Mouse (Mus musculus) neural tube, embryonic 14.5 days (tissue): Measurements from ENCODE around the gene Fbxl17. TPM values are rescaled to one million over a fixed set of nuclear protein-coding genes. Genes with fewer than 3 reads are reported as not detected.
A peak's percentile ranks its signal among the peaks of the same experiment; 100 is the strongest.

Source experiments
- ATAC-seq: fragments of 200-750 bp; cut with Nextera tagmentation; 2 replicates; pipeline ENCODE4 v1.8.0; 2017; ENCODE audit warnings: low read depth, mild to moderate bottlenecking, moderate TSS enrichment, moderate library complexity
- H3K27ac ChIP-seq: fragments of 300-500 bp; sonication (generic); 2 replicates; pipeline ENCODE4 v1.5.1; 2014; ENCODE audit warnings: low read depth, mild to moderate bottlenecking, control low read depth, low read length, moderate library complexity, mixed read lengths
- H3K27me3 ChIP-seq: fragments of 300-500 bp; sonication (generic); 2 replicates; pipeline ENCODE4 v1.6.1; 2014; ENCODE audit warnings: low read length; ENCODE audit not compliant: control insufficient read depth, insufficient read depth
- H3K36me3 ChIP-seq: fragments of 300-500 bp; sonication (generic); 2 replicates; pipeline ENCODE4 v1.6.1; 2014; ENCODE audit warnings: low read length, mixed read lengths; ENCODE audit not compliant: control insufficient read depth, insufficient read depth
- H3K4me1 ChIP-seq: fragments of 300-500 bp; sonication (generic); 2 replicates; pipeline ENCODE4 v1.6.1; 2014; ENCODE audit warnings: low read length; ENCODE audit not compliant: control insufficient read depth, insufficient read depth
- H3K4me2 ChIP-seq: fragments of 300-500 bp; sonication (generic); 2 replicates; pipeline ENCODE4 v1.6.1; 2014; ENCODE audit warnings: mild to moderate bottlenecking, low read depth, low read length, control low read depth
- H3K4me3 ChIP-seq: fragments of 300-500 bp; sonication (generic); 2 replicates; pipeline ENCODE4 v1.5.1; 2014; ENCODE audit warnings: low read depth, low read length, control low read depth, mixed read lengths
- H3K9ac ChIP-seq: fragments of 300-500 bp; sonication (generic); replicated peaks from 2 replicates; pipeline ENCODE4 v1.6.1; 2014; ENCODE audit warnings: low read depth, mild to moderate bottlenecking, control low read depth, low read length, mixed read lengths
- H3K9me3 ChIP-seq: fragments of 300-500 bp; sonication (generic); 2 replicates; pipeline ENCODE4 v1.6.1; 2016; ENCODE audit warnings: low read length; ENCODE audit not compliant: control insufficient read depth
- WGBS: fragments of 180-500 bp; shearing (Covaris S2); extraction: QIAGEN DNeasy Blood & Tissue Kit; methylation state at CpG from one replicate; pipeline ENCODE4 v1.1.7; 2014; 5-methylcytosine and 5-hydroxymethylcytosine counted together
- polyA plus RNA-seq: library from polyadenylated mRNA; unstranded; fragments of >200 nt; fragmentation: Nextera tagmentation; extraction: Ambion mirVana; gene quantifications from 2 replicates; pipeline ENCODE4 v1.2.1, GENCODE M21; 2014

The Fbxl17 gene
- polyA plus RNA-seq, 1 experiment from 2014 or later = 17.4 TPM

GRCm38 (mm10) chr17:63279144-63279543 lies 220.7 kb downstream of the Fbxl17 start:
- no peak overlapping the region for H3K4me2 ChIP-seq
- WGBS = 51% methylated on average over 4 of the region's 4 CpGs
- no peaks in the 10 kb centered on the region for H3K27me3 ChIP-seq
- no peak overlapping the region for H3K27ac ChIP-seq
- H3K36me3 ChIP-seq = no peaks in the 10 kb centered on the region
- no peak overlapping the region for H3K4me3 ChIP-seq
- ATAC-seq = no peak
- H3K9me3 ChIP-seq = no peaks in the 10 kb centered on the region
- H3K9ac ChIP-seq = no peak overlapping the region
- no peaks in the 10 kb centered on the region for H3K4me1 ChIP-seq

GRCm38 (mm10) chr17:63273353-63273752 lies 226.5 kb downstream of the Fbxl17 start:
- H3K27ac ChIP-seq = peak overlapping the region; percentile 12; the same call in 1 of the 2 replicates
- no peak overlapping the region for H3K9ac ChIP-seq
- 67% methylated on average over 2 of the region's 2 CpGs for WGBS
- no peaks in the 10 kb centered on the region for H3K9me3 ChIP-seq
- no peak overlapping the region for H3K4me2 ChIP-seq
- H3K36me3 ChIP-seq = no peaks in the 10 kb centered on the region
- ATAC-seq = peak; percentile 67; the same call in 1 of the 2 replicates
- H3K4me1 ChIP-seq = no peaks in the 10 kb centered on the region
- H3K4me3 ChIP-seq = no peak overlapping the region
- H3K27me3 ChIP-seq = no peaks in the 10 kb centered on the region

- no peaks in the 10 kb centered on the region for H3K9me3 ChIP-seq
- H3K4me1 ChIP-seq = no peaks in the 10 kb centered on the region
- no peak overlapping the region for H3K4me2 ChIP-seq
- no peaks in the 10 kb centered on the region for H3K27me3 ChIP-seq
- H3K4me3 ChIP-seq = no peak overlapping the region
- no peak overlapping the region for H3K27ac ChIP-seq
- H3K36me3 ChIP-seq = no peaks in the 10 kb centered on the region
- ATAC-seq = peak; percentile 85
- H3K9ac ChIP-seq = no peak overlapping the region
These were observed 226.9 kb downstream of the Fbxl17 start for GRCm38 (mm10) chr17:63272914-63273313.

- Histone ChIP-seq H3K36me3 (no peaks in the 10 kb centered on the region), H3K4me3 (no peak overlapping the region), H3K4me2 (no peak overlapping the region), H3K4me1 (no peaks in the 10 kb centered on the region), H3K27me3 (no peaks in the 10 kb centered on the region), H3K9ac (no peak overlapping the region), H3K27ac (no peak overlapping the region), H3K9me3 (no peaks in the 10 kb centered on the region)
- WGBS = 56% methylated on average over 6 of the region's 6 CpGs
- no peak for ATAC-seq
These were observed 228.8 kb downstream of the Fbxl17 start for GRCm38 (mm10) chr17:63271000-63271399.

GRCm38 (mm10) chr17:63270513-63270912 lies 229.3 kb downstream of the Fbxl17 start:
- Histone ChIP-seq H3K9ac (no peak overlapping the region), H3K36me3 (no peaks in the 10 kb centered on the region), H3K27me3 (no peaks in the 10 kb centered on the region), H3K4me1 (no peaks in the 10 kb centered on the region), H3K4me2 (no peak overlapping the region), H3K27ac (no peak overlapping the region), H3K9me3 (no peaks in the 10 kb centered on the region), H3K4me3 (no peak overlapping the region)
- WGBS = 87% methylated on average over 5 of the region's 5 CpGs
- ATAC-seq = no peak

- no peak overlapping the region for H3K4me3 ChIP-seq
- H3K4me2 ChIP-seq = no peak overlapping the region
- no peaks in the 10 kb centered on the region for H3K36me3 ChIP-seq
- peak; percentile 60; the same call in 1 of the 2 replicates for ATAC-seq
- WGBS = 73% methylated on average over 5 of the region's 5 CpGs
- H3K27ac ChIP-seq = peak overlapping the region; percentile 45; the same call in 1 of the 2 replicates
- peaks cover 3% of the 10 kb centered on the region for H3K4me1 ChIP-seq
- no peaks in the 10 kb centered on the region for H3K9me3 ChIP-seq
- H3K9ac ChIP-seq = no peak overlapping the region
- no peaks in the 10 kb centered on the region for H3K27me3 ChIP-seq
These were observed 237.1 kb downstream of the Fbxl17 start for GRCm38 (mm10) chr17:63262674-63263073.

- Histone ChIP-seq H3K27me3 (no peaks in the 10 kb centered on the region), H3K9ac (no peak overlapping the region), H3K4me2 (no peak overlapping the region), H3K4me3 (no peak overlapping the region), H3K4me1 (peaks cover 3% of the 10 kb centered on the region), H3K9me3 (no peaks in the 10 kb centered on the region), H3K27ac (no peak overlapping the region), H3K36me3 (no peaks in the 10 kb centered on the region)
- 90% methylated on average over 10 of the region's 10 CpGs for WGBS
- ATAC-seq = peak; percentile 59; the same call in 1 of the 2 replicates
These were observed 238.2 kb downstream of the Fbxl17 start for GRCm38 (mm10) chr17:63261508-63262141.

GRCm38 (mm10) chr17:63259091-63259490 lies 240.7 kb downstream of the Fbxl17 start:
- H3K9me3 ChIP-seq = no peaks in the 10 kb centered on the region
- 87% methylated on average over 3 of the region's 3 CpGs for WGBS
- no peak overlapping the region for H3K4me3 ChIP-seq
- no peaks in the 10 kb centered on the region for H3K36me3 ChIP-seq
- H3K9ac ChIP-seq = no peak overlapping the region
- H3K27me3 ChIP-seq = no peaks in the 10 kb centered on the region
- no peak overlapping the region for H3K4me2 ChIP-seq
- H3K4me1 ChIP-seq = peaks cover 3% of the 10 kb centered on the region
- H3K27ac ChIP-seq = no peak overlapping the region
- no peak for ATAC-seq

- H3K27ac ChIP-seq = no peak overlapping the region
- no peaks in the 10 kb centered on the region for H3K36me3 ChIP-seq
- H3K9ac ChIP-seq = no peak overlapping the region
- H3K9me3 ChIP-seq = no peaks in the 10 kb centered on the region
- H3K4me1 ChIP-seq = no peaks in the 10 kb centered on the region
- H3K4me2 ChIP-seq = no peak overlapping the region
- WGBS = 87% methylated on average over 7 of the region's 7 CpGs
- no peaks in the 10 kb centered on the region for H3K27me3 ChIP-seq
- H3K4me3 ChIP-seq = no peak overlapping the region
- ATAC-seq = no peak
These were observed 253.6 kb downstream of the Fbxl17 start for GRCm38 (mm10) chr17:63246144-63246619.
